Mouse (Mus musculus) adrenal gland, postnatal 4 days (tissue): ENCODE data around the gene Nit1. TPM values are rescaled to one million over a fixed set of nuclear protein-coding genes. Genes with fewer than 3 reads are reported as not detected.

Experiments
- DNase-seq, 2 experiments: peaks; one replicate each; pipeline ENCODE4 v3.0.0; 2021 to 2022; ENCODE audit warnings: low spot score in 2 of 2, mixed read lengths in 2 of 2
- long read RNA-seq, 2 experiments: library from polyadenylated mRNA; stranded (forward); transcript quantifications; one replicate each; pipeline ENCODE4 v2.0.0; 2021
- total RNA-seq, 2 experiments: library from RNA; stranded (reverse); gene quantifications; 2 replicates each; pipeline ENCODE4 v1.2.3; 2021

The Nit1 gene
- 10 to 100 TPM; 62.0 to 68.3 TPM for total RNA-seq
- long read RNA-seq, experiment 1, transcript Nit1-202 (7 exons, 1,335 nt) = major isoform, 8 of 64 reads
- long read RNA-seq, experiment 1, transcript Nit1-201 (7 exons, 3,041 nt) = major isoform, 8 of 64 reads
- long read RNA-seq, experiment 1, partial matches to known transcripts = 6 of 64 reads
- long read RNA-seq, experiment 1, other reads (novel, unspliced or antisense) = 42 of 64 reads
- long read RNA-seq, experiment 2, transcript Nit1-205 (5 exons, 2,932 nt) = minor isoform, 6 of 132 reads
- long read RNA-seq, experiment 2, transcript Nit1-202 (7 exons, 1,335 nt) = major isoform, 19 of 132 reads
- long read RNA-seq, experiment 2, transcript Nit1-201 (7 exons, 3,041 nt) = minor isoform, 14 of 132 reads
- long read RNA-seq, experiment 2, partial matches to known transcripts = 31 of 132 reads
- long read RNA-seq, experiment 2, other reads (novel, unspliced or antisense) = 62 of 132 reads

GRCm38 (mm10) chr1:171345225-171346094 is at the start of gene Nit1, which contains the start of gene Pfdn2:
TSS of gene Nit1 (minus strand) at chr1:171345646.
TSS of gene Pfdn2 (plus strand) at chr1:171345670.
- peak; percentile 79 to 80 for DNase-seq

- no peak for DNase-seq
Observed at GRCm38 (mm10) chr1:171390101-171390500, 44.7 kb upstream of the Nit1 start.

- no peak for DNase-seq
Observed at GRCm38 (mm10) chr1:171388376-171389102, 43.1 kb upstream of the Nit1 start, which contains the start of gene Arhgap30. TSS of gene Arhgap30 (plus strand) at chr1:171388954.

GRCm38 (mm10) chr1:171387099-171387498 is 41.7 kb upstream of the Nit1 start:
- no peak for DNase-seq

- no peak for DNase-seq
Observed at GRCm38 (mm10) chr1:171385171-171385570, 39.7 kb upstream of the Nit1 start.

GRCm38 (mm10) chr1:171384361-171384760 is 38.9 kb upstream of the Nit1 start:
- DNase-seq = no peak

- DNase-seq = no peak
Observed at GRCm38 (mm10) chr1:171382096-171382620, 36.7 kb upstream of the Nit1 start.

- peak; percentile 40 to 63 for DNase-seq
Observed at GRCm38 (mm10) chr1:171379935-171380599, 34.6 kb upstream of the Nit1 start.

GRCm38 (mm10) chr1:171378298-171378697 is 32.9 kb upstream of the Nit1 start:
- DNase-seq = no peak

- no peak for DNase-seq
Observed at GRCm38 (mm10) chr1:171375646-171376097, 30.2 kb upstream of the Nit1 start.

GRCm38 (mm10) chr1:171373946-171374345 is 28.5 kb upstream of the Nit1 start:
- DNase-seq = no peak

GRCm38 (mm10) chr1:171372880-171373279 is 27.4 kb upstream of the Nit1 start:
- DNase-seq = no peak

GRCm38 (mm10) chr1:171369845-171370556 is 24.6 kb upstream of the Nit1 start, which contains the start of gene Nectin4:
TSS of gene Nectin4 (plus strand) at chr1:171370099.
- DNase-seq = no peak

GRCm38 (mm10) chr1:171365934-171366333 is 20.5 kb upstream of the Nit1 start:
- no peak for DNase-seq

- no peak for DNase-seq
Observed at GRCm38 (mm10) chr1:171361106-171362103, 16.0 kb upstream of the Nit1 start.

- DNase-seq = peak; percentile 75 to 86
Observed at GRCm38 (mm10) chr1:171360656-171361055, 15.2 kb upstream of the Nit1 start, which contains the start of gene Klhdc9. TSS of gene Klhdc9 (minus strand) at chr1:171360798.

GRCm38 (mm10) chr1:171360253-171360652 is 14.8 kb upstream of the Nit1 start:
- no peak for DNase-seq

GRCm38 (mm10) chr1:171358421-171358820 is 13.0 kb upstream of the Nit1 start:
- DNase-seq = no peak
